Mouse (Mus musculus) intestine, embryonic 14.5 days (tissue): ENCODE data around the gene Tnfaip8l1. TPM values are rescaled to one million over a fixed set of nuclear protein-coding genes. Genes with fewer than 3 reads are reported as not detected.

Source experiments
- ATAC-seq: fragments of 200-750 bp; cut with Nextera tagmentation; replicated peaks from 2 replicates; pipeline ENCODE4 v1.8.0; 2017; ENCODE audit warnings: low read depth, moderate number of reproducible peaks, moderate TSS enrichment, moderate library complexity; ENCODE audit not compliant: low FRiP score, low TSS enrichment
- DNase-seq: peaks from one replicate; pipeline ENCODE4 v3.0.0-alpha.2; 2018; ENCODE audit warnings: low spot score
- H3K27ac ChIP-seq: fragments of 300-500 bp; sonication (generic); 2 replicates; pipeline ENCODE4 v1.5.1; 2014; ENCODE audit warnings: low read depth, mild to moderate bottlenecking, control low read depth
- H3K27me3 ChIP-seq: fragments of 300-500 bp; sonication (generic); replicated peaks from 2 replicates; pipeline ENCODE4 v1.6.1; 2014; ENCODE audit warnings: low read length, control low read depth; ENCODE audit not compliant: control insufficient read depth, insufficient read depth
- H3K36me3 ChIP-seq: fragments of 300-500 bp; sonication (generic); 2 replicates; pipeline ENCODE4 v1.6.1; 2014; ENCODE audit warnings: low read length, control low read depth; ENCODE audit not compliant: control insufficient read depth, insufficient read depth
- H3K4me1 ChIP-seq: fragments of 300-500 bp; sonication (generic); replicated peaks from 2 replicates; pipeline ENCODE4 v1.6.1; 2014; ENCODE audit warnings: low read length, control low read depth, mixed read lengths; ENCODE audit not compliant: control insufficient read depth, insufficient read depth
- H3K4me2 ChIP-seq: fragments of 300-500 bp; sonication (generic); 2 replicates; pipeline ENCODE4 v1.6.1; 2014; ENCODE audit warnings: low read length
- H3K4me3 ChIP-seq: fragments of 300-500 bp; sonication (generic); 2 replicates; pipeline ENCODE4 v1.5.1; 2014; ENCODE audit warnings: low read depth, low read length, control low read depth, mixed read lengths
- H3K9ac ChIP-seq: fragments of 300-500 bp; sonication (generic); 2 replicates; pipeline ENCODE4 v1.6.1; 2014; ENCODE audit warnings: mild to moderate bottlenecking, low read length
- H3K9me3 ChIP-seq: fragments of 300-500 bp; sonication (generic); 2 replicates; pipeline ENCODE4 v1.6.1; 2016; ENCODE audit warnings: low read length, control low read depth; ENCODE audit not compliant: control insufficient read depth
- WGBS: fragments of 180-500 bp; shearing (Covaris S2); extraction: QIAGEN DNeasy Blood & Tissue Kit; methylation state at CpG from one replicate; pipeline ENCODE4 v1.1.7; 2014; 5-methylcytosine and 5-hydroxymethylcytosine counted together
- polyA plus RNA-seq: library from polyadenylated mRNA; unstranded; fragments of >200 nt; fragmentation: Nextera tagmentation; extraction: Ambion mirVana; gene quantifications from 2 replicates; pipeline ENCODE4 v1.2.1, GENCODE M21; 2014

The Tnfaip8l1 gene
- polyA plus RNA-seq, 1 experiment from 2014 or later, result 11.3 TPM

DNA sequence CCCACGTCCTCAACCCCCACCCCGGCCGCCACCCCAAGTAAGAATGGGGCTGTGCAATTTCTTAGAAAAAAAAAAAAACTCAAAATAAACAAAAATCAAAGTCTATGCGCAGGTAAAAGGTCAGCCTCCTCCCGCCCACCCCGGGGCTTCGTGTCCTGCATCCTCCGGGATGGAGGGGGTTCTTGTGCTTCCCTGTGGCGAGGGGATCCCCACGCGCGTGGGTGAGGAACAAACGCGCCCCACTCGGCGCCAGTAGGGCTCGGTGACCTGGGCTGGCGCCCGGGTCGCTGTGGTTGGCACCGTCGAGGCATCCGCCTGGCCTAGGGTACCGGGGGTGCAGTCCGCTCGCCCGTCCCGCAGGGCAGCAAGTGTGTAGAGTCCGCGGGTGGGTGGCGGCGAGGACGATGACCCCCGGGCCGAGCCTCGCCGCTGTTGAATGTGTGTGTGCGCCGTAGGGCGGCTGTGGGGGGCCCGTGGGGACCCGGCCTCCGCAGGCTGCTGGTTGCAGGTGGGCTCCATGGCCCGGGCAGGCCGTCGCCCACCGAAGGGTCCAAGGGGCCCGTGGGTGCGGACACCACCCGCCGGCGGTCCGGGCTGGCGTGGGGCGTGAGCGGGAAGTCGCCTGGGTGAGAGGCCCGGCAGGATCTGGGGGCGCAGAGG lies 38.5 kb upstream of the Tnfaip8l1 start:
- H3K9ac ChIP-seq, result peak overlapping the region; percentile 29
- no peaks in the 10 kb centered on the region; the same call in none of the 2 replicates for H3K4me1 ChIP-seq
- ATAC-seq (0 out of 2 replicates have a peak, but pooled peaks have one; percentile 14), DNase-seq (peak; percentile 52)
- peaks cover 53% of the 10 kb centered on the region for H3K27me3 ChIP-seq
- H3K27ac ChIP-seq, result no peak overlapping the region
- H3K4me2 ChIP-seq, result peak overlapping the region; percentile 58
- H3K9me3 ChIP-seq, result peaks cover 11% of the 10 kb centered on the region
- H3K36me3 ChIP-seq, result no peaks in the 10 kb centered on the region
- WGBS, result 39% methylated on average over 59 of the region's 59 CpGs
- peak overlapping the region; percentile 28 for H3K4me3 ChIP-seq

DNA sequence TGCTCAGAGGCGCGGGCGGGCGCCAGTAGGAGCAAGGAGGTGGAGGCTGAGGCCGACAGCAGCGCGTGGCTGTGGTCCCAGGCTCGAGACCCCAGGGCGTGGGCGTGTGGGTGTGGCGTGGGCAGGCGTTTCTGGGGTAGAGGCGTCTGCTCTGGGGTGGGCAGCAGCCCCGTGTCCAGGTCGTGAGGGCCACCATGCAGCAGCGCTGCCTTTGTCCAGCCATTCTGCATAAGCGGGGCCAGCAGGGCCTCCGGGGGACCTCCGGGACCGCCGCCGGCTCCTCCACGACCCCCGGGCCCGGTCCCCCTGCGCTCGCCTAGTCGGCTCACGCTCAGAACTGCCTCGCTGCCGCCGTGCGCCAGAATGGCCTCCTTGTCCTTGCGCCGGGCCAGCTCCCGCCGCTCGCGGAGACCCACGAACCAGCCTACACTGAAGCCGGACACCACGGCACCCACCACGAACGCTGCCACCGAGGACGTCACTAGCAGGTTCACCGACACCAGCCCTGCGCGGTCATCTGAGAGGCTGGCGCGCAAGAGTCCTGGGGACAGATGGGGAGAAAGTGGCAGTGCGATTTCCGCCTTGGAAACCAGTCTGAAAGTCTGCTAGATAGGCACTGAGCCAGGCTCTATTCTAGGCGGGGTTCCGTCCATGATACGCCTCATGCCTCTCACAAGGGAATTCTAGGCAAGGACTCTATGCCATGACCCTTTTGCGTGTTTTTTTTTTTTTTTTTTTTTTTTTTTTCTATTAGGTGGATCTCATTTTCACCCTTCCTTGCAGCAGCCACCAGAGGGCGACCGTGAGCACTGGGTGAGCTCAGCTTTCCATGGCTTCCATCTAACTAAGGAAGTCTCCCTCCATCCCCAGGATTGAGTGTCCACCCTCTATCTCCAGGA lies 37.7 kb upstream of the Tnfaip8l1 start:
- 6% methylated on average over 53 of the region's 59 CpGs for WGBS
- peak; percentile 77 for DNase-seq
- peaks cover 45% of the 10 kb centered on the region for H3K27me3 ChIP-seq

DNA sequence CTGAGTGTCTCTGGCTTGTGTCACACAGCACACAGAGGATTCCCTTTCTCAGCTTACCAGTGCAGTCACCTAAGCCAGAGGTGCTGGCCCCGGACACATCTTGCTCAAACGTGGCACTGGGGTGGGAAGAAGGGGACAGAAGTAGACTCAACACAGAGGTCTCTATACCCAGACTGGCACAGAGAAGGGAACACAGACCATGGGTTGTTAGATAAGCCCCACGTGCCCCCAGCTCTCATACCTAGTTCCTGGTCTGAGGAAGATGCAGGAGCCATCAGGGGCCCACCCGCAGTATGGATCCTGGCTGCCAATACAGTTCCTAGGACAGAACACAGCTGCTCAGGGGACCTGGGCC lies 37.0 kb upstream of the Tnfaip8l1 start:
- no peaks in the 10 kb centered on the region for H3K36me3 ChIP-seq
- H3K4me2 ChIP-seq, result no peak overlapping the region
- H3K4me1 ChIP-seq, result no peaks in the 10 kb centered on the region; the same call in 1 of the 2 replicates
- peaks cover 39% of the 10 kb centered on the region for H3K27me3 ChIP-seq
- ATAC-seq (no peak), DNase-seq (no peak)
- H3K4me3 ChIP-seq, result no peak overlapping the region
- peaks cover 11% of the 10 kb centered on the region for H3K9me3 ChIP-seq
- no peak overlapping the region for H3K27ac ChIP-seq
- H3K9ac ChIP-seq, result no peak overlapping the region
- 87% methylated on average over 4 of the region's 4 CpGs for WGBS

More for the DNA sequence above, 37.7 kb upstream of the Tnfaip8l1 start:
- Histone ChIP-seq H3K27ac (no peak overlapping the region), H3K4me1 (no peaks in the 10 kb centered on the region; the same call in none of the 2 replicates), H3K9ac (peak overlapping the region; percentile 29), H3K9me3 (peaks cover 11% of the 10 kb centered on the region), H3K4me2 (peak overlapping the region; percentile 58), H3K36me3 (no peaks in the 10 kb centered on the region), H3K4me3 (peak overlapping the region; percentile 28)
- no peak for ATAC-seq

DNA sequence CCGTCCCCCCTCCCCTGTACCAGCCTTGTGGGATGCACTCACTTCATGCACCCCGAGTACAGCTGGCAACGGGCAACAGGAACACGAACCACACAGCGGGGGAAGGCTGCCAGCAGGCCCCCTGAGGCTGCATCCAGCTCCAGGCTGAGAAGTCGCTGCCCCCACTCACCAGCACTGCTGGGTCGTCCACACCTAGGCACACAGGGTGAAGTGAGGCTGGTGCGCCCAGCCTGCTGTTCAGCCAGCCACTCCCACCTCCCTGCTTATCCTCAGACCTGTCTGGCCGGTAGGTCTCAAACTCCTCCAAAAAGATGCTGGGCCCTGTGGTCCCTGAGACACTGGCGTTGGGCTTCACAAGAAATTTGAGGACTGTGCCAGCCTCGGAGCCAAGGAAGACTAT lies 36.1 kb upstream of the Tnfaip8l1 start:
- H3K4me1 ChIP-seq, result no peaks in the 10 kb centered on the region; the same call in 1 of the 2 replicates
- no peak for ATAC-seq
- H3K36me3 ChIP-seq, result no peaks in the 10 kb centered on the region
- H3K9me3 ChIP-seq, result peaks cover 11% of the 10 kb centered on the region
- no peak overlapping the region for H3K4me3 ChIP-seq
- DNase-seq, result no peak
- H3K27ac ChIP-seq, result no peak overlapping the region
- WGBS, result 73% methylated on average over 11 of the region's 11 CpGs
- no peak overlapping the region for H3K9ac ChIP-seq
- peaks cover 30% of the 10 kb centered on the region for H3K27me3 ChIP-seq
- H3K4me2 ChIP-seq, result no peak overlapping the region

DNA sequence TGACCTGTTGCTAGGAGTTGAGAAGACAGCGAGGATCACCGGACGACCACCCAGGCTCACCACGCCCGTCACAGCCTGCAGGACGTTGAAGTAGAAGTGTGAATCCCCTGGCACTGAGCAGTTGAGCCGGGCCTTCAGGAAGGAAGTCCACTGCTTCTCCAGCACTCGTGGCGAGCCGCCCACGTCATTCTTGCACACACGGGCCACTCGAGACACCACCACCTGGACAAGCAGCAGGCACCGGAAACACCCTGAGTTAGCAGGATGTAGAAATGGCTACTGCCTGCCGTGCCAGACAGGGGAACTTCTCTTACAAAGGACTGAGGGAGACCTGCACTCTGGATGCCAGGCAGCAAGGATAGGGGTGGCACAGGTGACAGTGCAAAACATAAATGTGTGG lies 34.0 kb upstream of the Tnfaip8l1 start:
- H3K27me3 ChIP-seq, result peaks cover 13% of the 10 kb centered on the region
- H3K27ac ChIP-seq, result no peak overlapping the region
- H3K4me3 ChIP-seq, result no peak overlapping the region
- no peaks in the 10 kb centered on the region for H3K36me3 ChIP-seq
- WGBS, result 86% methylated on average over 15 of the region's 15 CpGs
- ATAC-seq, result no peak
- no peaks in the 10 kb centered on the region for H3K9me3 ChIP-seq
- no peak overlapping the region for H3K9ac ChIP-seq
- H3K4me2 ChIP-seq, result no peak overlapping the region
- no peak for DNase-seq
- H3K4me1 ChIP-seq, result no peaks in the 10 kb centered on the region; the same call in 1 of the 2 replicates

DNA sequence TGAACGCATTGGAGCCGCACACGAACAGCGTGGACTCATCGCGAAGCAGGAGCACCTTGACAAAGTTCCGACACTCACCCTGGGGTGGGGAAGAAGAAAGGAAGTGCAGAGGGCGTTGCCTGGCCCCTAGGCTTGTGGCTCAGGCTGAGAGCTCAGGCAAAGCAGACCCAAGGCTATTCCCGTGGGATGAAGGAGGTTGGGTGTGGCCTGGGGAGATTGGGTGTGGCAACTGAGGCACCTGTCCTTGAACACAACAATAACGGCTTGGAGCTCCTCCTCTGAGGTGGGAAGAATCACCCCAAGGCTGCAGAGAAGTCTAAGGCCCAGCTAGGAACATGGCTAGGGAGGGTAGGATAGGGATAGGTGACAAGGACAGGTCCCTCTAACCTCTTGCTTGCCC lies 31.1 kb upstream of the Tnfaip8l1 start:
- 93% methylated on average over 10 of the region's 10 CpGs for WGBS
- ATAC-seq, result no peak
- Histone ChIP-seq H3K9me3 (no peaks in the 10 kb centered on the region), H3K36me3 (no peaks in the 10 kb centered on the region), H3K27me3 (no peaks in the 10 kb centered on the region), H3K4me1 (peaks cover 14% of the 10 kb centered on the region), H3K27ac (no peak overlapping the region), H3K4me2 (no peak overlapping the region), H3K9ac (no peak overlapping the region), H3K4me3 (no peak overlapping the region)
- no peak for DNase-seq

DNA sequence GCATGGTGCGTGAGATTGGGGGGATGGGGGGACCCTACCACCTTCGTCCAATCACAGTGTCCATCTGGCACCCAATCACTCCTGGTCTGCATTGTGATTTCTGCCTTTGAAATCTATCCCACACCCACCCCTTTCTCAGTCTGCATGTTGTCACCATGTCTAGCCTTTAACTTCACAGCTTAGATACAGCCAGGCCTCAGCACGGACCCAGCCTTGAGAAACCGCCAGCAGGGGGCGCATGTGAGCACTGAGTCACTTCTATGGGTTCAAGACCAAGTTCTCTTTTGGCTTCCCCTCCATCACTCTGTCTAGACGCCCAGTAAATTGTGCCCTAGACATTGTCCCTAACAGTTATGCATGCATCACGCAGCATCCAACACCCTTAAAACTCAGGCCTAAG lies 30.5 kb upstream of the Tnfaip8l1 start:
- ATAC-seq, result no peak
- Histone ChIP-seq H3K27ac (no peak overlapping the region), H3K9me3 (no peaks in the 10 kb centered on the region), H3K4me3 (no peak overlapping the region), H3K4me1 (peaks cover 14% of the 10 kb centered on the region), H3K9ac (no peak overlapping the region), H3K36me3 (no peaks in the 10 kb centered on the region), H3K27me3 (no peaks in the 10 kb centered on the region), H3K4me2 (no peak overlapping the region)
- 41% methylated on average over 7 of the region's 7 CpGs for WGBS
- peak; percentile 85 for DNase-seq

DNA sequence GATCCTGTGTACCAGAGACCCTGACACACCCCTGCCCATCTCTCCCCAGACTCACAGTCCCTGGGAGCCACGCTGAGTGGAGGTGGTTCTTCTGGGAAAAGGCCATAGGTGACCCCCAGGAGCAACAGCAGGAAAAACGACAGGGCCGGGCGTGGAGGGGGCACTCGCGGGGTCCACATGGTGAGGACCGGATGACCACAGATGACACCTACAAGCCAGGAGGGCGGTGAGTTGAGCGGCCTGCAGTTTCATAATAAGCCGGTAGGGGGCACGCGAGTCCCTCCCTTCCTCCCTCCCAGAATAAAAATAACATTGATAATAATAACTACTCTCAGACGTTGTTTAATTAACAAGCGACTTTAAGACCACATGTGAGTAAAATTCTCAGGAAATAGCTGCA lies 29.6 kb upstream of the Tnfaip8l1 start:
- Histone ChIP-seq H3K9ac (no peak overlapping the region), H3K4me1 (peaks cover 14% of the 10 kb centered on the region), H3K4me2 (no peak overlapping the region), H3K4me3 (0 out of 2 replicates have a peak overlapping the region, but pooled peaks have one; percentile 4), H3K27me3 (no peaks in the 10 kb centered on the region), H3K9me3 (no peaks in the 10 kb centered on the region), H3K36me3 (no peaks in the 10 kb centered on the region), H3K27ac (no peak overlapping the region)
- 3% methylated on average over 14 of the region's 14 CpGs for WGBS
- ATAC-seq (no peak), DNase-seq (peak; percentile 86)
